Mouse (Mus musculus) forebrain, embryonic 10.5 days (tissue): Measurements from ENCODE around the gene Aig1. TPM values are rescaled to one million over a fixed set of nuclear protein-coding genes. Genes with fewer than 3 reads are reported as not detected.

Experiments used
- DNase-seq: peaks from one replicate; pipeline ENCODE4 v3.0.0-alpha.2; 2017; ENCODE audit warnings: low spot score; ENCODE audit errors: extremely low spot score
- H3K27ac ChIP-seq: fragments of 300-500 bp; sonication (generic); 2 replicates; pipeline ENCODE4 v1.5.1; 2016; ENCODE audit warnings: mild to moderate bottlenecking
- H3K27me3 ChIP-seq: fragments of 300-500 bp; sonication (generic); 2 replicates; pipeline ENCODE4 v1.6.1; 2016; ENCODE audit warnings: mild to moderate bottlenecking; ENCODE audit not compliant: poor library complexity, severe bottlenecking
- H3K36me3 ChIP-seq: fragments of 300-500 bp; sonication (generic); replicated peaks from 2 replicates; pipeline ENCODE4 v1.6.1; 2016; ENCODE audit warnings: mild to moderate bottlenecking, moderate library complexity
- H3K4me1 ChIP-seq: fragments of 300-500 bp; sonication (generic); 2 replicates; pipeline ENCODE4 v1.6.1; 2016
- H3K4me3 ChIP-seq: fragments of 300-500 bp; sonication (generic); 2 replicates; pipeline ENCODE4 v1.5.1; 2016; ENCODE audit warnings: mild to moderate bottlenecking, moderate library complexity
- H3K9me3 ChIP-seq: fragments of 300-500 bp; sonication (generic); 2 replicates; pipeline ENCODE4 v1.6.1; 2016; ENCODE audit warnings: mild to moderate bottlenecking, moderate library complexity
- WGBS: fragments of 180-500 bp; shearing (Covaris S2); methylation state at CpG from one replicate; pipeline ENCODE4 v1.1.7; 2016; 5-methylcytosine and 5-hydroxymethylcytosine counted together
- polyA plus RNA-seq: library from polyadenylated mRNA; unstranded; fragments of >200 nt; fragmentation: Nextera tagmentation; extraction: Ambion mirVana; gene quantifications from 2 replicates; pipeline ENCODE4 v1.2.1, GENCODE M21; 2016

Aig1 gene
- polyA plus RNA-seq, 1 experiment from 2014 or later: 21.8 TPM

- Histone ChIP-seq H3K4me1 (no peaks in the 10 kb centered on the region), H3K27ac (no peak overlapping the region), H3K4me3 (no peak overlapping the region), H3K36me3 (no peaks in the 10 kb centered on the region), H3K27me3 (no peaks in the 10 kb centered on the region), H3K9me3 (no peaks in the 10 kb centered on the region)
- WGBS: 92% methylated on average over 18 of the region's 18 CpGs
- no peak for DNase-seq
Observed at GRCm38 (mm10) chr10:13739494-13740140, 129.2 kb downstream of the Aig1 start.

- H3K4me1 ChIP-seq: no peaks in the 10 kb centered on the region
- H3K4me3 ChIP-seq: no peak overlapping the region
- WGBS: 91% methylated on average over 4 of the region's 4 CpGs
- H3K9me3 ChIP-seq: no peaks in the 10 kb centered on the region
- H3K36me3 ChIP-seq: no peaks in the 10 kb centered on the region
- no peak overlapping the region for H3K27ac ChIP-seq
- no peaks in the 10 kb centered on the region for H3K27me3 ChIP-seq
- DNase-seq: no peak
Observed at GRCm38 (mm10) chr10:13730039-13730748, 138.6 kb downstream of the Aig1 start.

GRCm38 (mm10) chr10:13727676-13728075 lies 141.1 kb downstream of the Aig1 start:
- Histone ChIP-seq H3K4me1 (no peaks in the 10 kb centered on the region), H3K27me3 (no peaks in the 10 kb centered on the region), H3K27ac (no peak overlapping the region), H3K4me3 (no peak overlapping the region), H3K9me3 (no peaks in the 10 kb centered on the region), H3K36me3 (no peaks in the 10 kb centered on the region)
- 81% methylated on average over 6 of the region's 6 CpGs for WGBS
- DNase-seq: no peak

- Histone ChIP-seq H3K27ac (no peak overlapping the region), H3K4me1 (no peaks in the 10 kb centered on the region), H3K4me3 (no peak overlapping the region), H3K36me3 (no peaks in the 10 kb centered on the region), H3K27me3 (no peaks in the 10 kb centered on the region), H3K9me3 (no peaks in the 10 kb centered on the region)
- DNase-seq: no peak
- WGBS: 83% methylated on average over 2 of the region's 2 CpGs
Observed at GRCm38 (mm10) chr10:13726206-13726605, 142.6 kb downstream of the Aig1 start.

GRCm38 (mm10) chr10:13725276-13725675 lies 143.5 kb downstream of the Aig1 start:
- WGBS: 92% methylated on average over 3 of the region's 3 CpGs
- no peaks in the 10 kb centered on the region for H3K9me3 ChIP-seq
- H3K27me3 ChIP-seq: no peaks in the 10 kb centered on the region
- no peak overlapping the region for H3K27ac ChIP-seq
- no peaks in the 10 kb centered on the region for H3K4me1 ChIP-seq
- H3K36me3 ChIP-seq: no peaks in the 10 kb centered on the region
- no peak for DNase-seq
- no peak overlapping the region for H3K4me3 ChIP-seq

- Histone ChIP-seq H3K27ac (no peak overlapping the region), H3K4me3 (no peak overlapping the region), H3K27me3 (no peaks in the 10 kb centered on the region), H3K9me3 (peaks cover 5% of the 10 kb centered on the region; the same call in 1 of the 2 replicates), H3K4me1 (peaks cover 23% of the 10 kb centered on the region), H3K36me3 (no peaks in the 10 kb centered on the region)
- WGBS: 76% methylated on average over 2 of the region's 2 CpGs
- DNase-seq: no peak
Observed at GRCm38 (mm10) chr10:13716132-13716531, 152.6 kb downstream of the Aig1 start.

GRCm38 (mm10) chr10:13715584-13715983 lies 153.2 kb downstream of the Aig1 start:
- H3K9me3 ChIP-seq: peaks cover 5% of the 10 kb centered on the region; the same call in 1 of the 2 replicates
- H3K27me3 ChIP-seq: no peaks in the 10 kb centered on the region
- peaks cover 23% of the 10 kb centered on the region for H3K4me1 ChIP-seq
- no peak for DNase-seq
- no peaks in the 10 kb centered on the region for H3K36me3 ChIP-seq
- H3K27ac ChIP-seq: no peak overlapping the region
- no peak overlapping the region for H3K4me3 ChIP-seq
- WGBS: 91% methylated on average over 6 of the region's 6 CpGs

GRCm38 (mm10) chr10:13714920-13715293 lies 153.9 kb downstream of the Aig1 start:
- H3K4me1 ChIP-seq: peaks cover 23% of the 10 kb centered on the region
- WGBS: 60% methylated on average over 7 of the region's 7 CpGs
- no peak overlapping the region for H3K4me3 ChIP-seq
- H3K9me3 ChIP-seq: peaks cover 5% of the 10 kb centered on the region; the same call in 1 of the 2 replicates
- no peaks in the 10 kb centered on the region for H3K36me3 ChIP-seq
- H3K27ac ChIP-seq: peak overlapping the region; percentile 40; the same call in 1 of the 2 replicates
- H3K27me3 ChIP-seq: no peaks in the 10 kb centered on the region
- no peak for DNase-seq

GRCm38 (mm10) chr10:13714199-13714919 lies 154.4 kb downstream of the Aig1 start:
- Histone ChIP-seq H3K4me3 (no peak overlapping the region), H3K4me1 (peaks cover 23% of the 10 kb centered on the region), H3K27ac (peak overlapping the region; percentile 40; the same call in 1 of the 2 replicates), H3K36me3 (no peaks in the 10 kb centered on the region), H3K9me3 (peaks cover 5% of the 10 kb centered on the region; the same call in 1 of the 2 replicates), H3K27me3 (no peaks in the 10 kb centered on the region)
- DNase-seq: peak; percentile 23
- 44% methylated on average over 9 of the region's 9 CpGs for whole genome bisulfite sequencing

GRCm38 (mm10) chr10:13713711-13714110 lies 155.1 kb downstream of the Aig1 start:
- Histone ChIP-seq H3K4me3 (no peak overlapping the region), H3K9me3 (no peaks in the 10 kb centered on the region), H3K27me3 (no peaks in the 10 kb centered on the region), H3K4me1 (peaks cover 23% of the 10 kb centered on the region), H3K36me3 (no peaks in the 10 kb centered on the region), H3K27ac (no peak overlapping the region)
- DNase-seq: no peak
- WGBS: 78% methylated on average over 5 of the region's 5 CpGs

GRCm38 (mm10) chr10:13713116-13713515 lies 155.7 kb downstream of the Aig1 start:
- DNase-seq: no peak
- H3K4me3 ChIP-seq: no peak overlapping the region
- 69% methylated on average over 2 of the region's 2 CpGs for WGBS

GRCm38 (mm10) chr10:13711281-13711829 lies 157.4 kb downstream of the Aig1 start:
- Histone ChIP-seq H3K4me3 (no peak overlapping the region), H3K36me3 (no peaks in the 10 kb centered on the region), H3K27me3 (no peaks in the 10 kb centered on the region), H3K27ac (no peak overlapping the region), H3K4me1 (peaks cover 23% of the 10 kb centered on the region), H3K9me3 (no peaks in the 10 kb centered on the region)
- no peak for DNase-seq
- WGBS: 79% methylated on average over 8 of the region's 8 CpGs

More at GRCm38 (mm10) chr10:13713116-13713515, 155.7 kb downstream of the Aig1 start:
- H3K27ac ChIP-seq: no peak overlapping the region
- H3K36me3 ChIP-seq: no peaks in the 10 kb centered on the region
- no peaks in the 10 kb centered on the region for H3K9me3 ChIP-seq
- H3K4me1 ChIP-seq: peaks cover 23% of the 10 kb centered on the region
- no peaks in the 10 kb centered on the region for H3K27me3 ChIP-seq
